Mouse (Mus musculus): Measurements from ENCODE around the gene Ung. TPM values are rescaled to one million over a fixed set of nuclear protein-coding genes. Genes with fewer than 3 reads are reported as not detected.

The Ung gene
- total RNA-seq (2021), result 6.7 and 15.0 TPM in 2 replicates
- long read RNA-seq, transcript Ung-202 (6 exons, 2,136 nt), result major isoform, 5 of 6 reads
- long read RNA-seq, partial matches to known transcripts, result 0 of 6 reads
- long read RNA-seq, other reads (novel, unspliced or antisense), result 0 of 6 reads

- peak; percentile 47 for DNase-seq
These were observed at the start of gene Ung for GRCm38 (mm10) chr5:114130211-114130605. Gene Ung, plus strand, starts transcription at chr5:114130386.

- no peak for DNase-seq
These were observed 44.7 kb upstream of the Ung start for GRCm38 (mm10) chr5:114085501-114085900.

GRCm38 (mm10) chr5:114087875-114088480 is 42.2 kb upstream of the Ung start:
- no peak for DNase-seq

- no peak for DNase-seq
These were observed 39.7 kb upstream of the Ung start for GRCm38 (mm10) chr5:114090421-114091013.

- DNase-seq, result peak; percentile 86
These were observed 39.0 kb upstream of the Ung start, which contains the start of gene Svop for GRCm38 (mm10) chr5:114091057-114091807. Gene Svop, minus strand, starts transcription at chr5:114091570.

- peak; percentile 90 for DNase-seq
These were observed 30.3 kb upstream of the Ung start for GRCm38 (mm10) chr5:114099709-114100389.

- DNase-seq, result no peak
These were observed 29.6 kb upstream of the Ung start for GRCm38 (mm10) chr5:114100390-114101099.

- DNase-seq, result no peak
These were observed 28.3 kb upstream of the Ung start for GRCm38 (mm10) chr5:114101873-114102272.

GRCm38 (mm10) chr5:114102807-114103206 is 27.4 kb upstream of the Ung start:
- DNase-seq, result no peak

- DNase-seq, result peak; percentile 34
These were observed 23.7 kb upstream of the Ung start for GRCm38 (mm10) chr5:114106391-114106935.

GRCm38 (mm10) chr5:114113334-114113733 is 16.9 kb upstream of the Ung start:
- DNase-seq, result no peak

- DNase-seq, result no peak
These were observed 15.2 kb upstream of the Ung start for GRCm38 (mm10) chr5:114115030-114115429.

- no peak for DNase-seq
These were observed 13.6 kb upstream of the Ung start for GRCm38 (mm10) chr5:114116586-114116985.

GRCm38 (mm10) chr5:114119806-114120205 is 10.4 kb upstream of the Ung start:
- DNase-seq, result no peak

GRCm38 (mm10) chr5:114126008-114126407 is 4.2 kb upstream of the Ung start:
- no peak for DNase-seq

GRCm38 (mm10) chr5:114126499-114127244 is 3.5 kb upstream of the Ung start:
- DNase-seq, result no peak

GRCm38 (mm10) chr5:114127374-114128349 is 2.5 kb upstream of the Ung start, which contains the start of gene Alkbh2:
Gene Alkbh2, minus strand, starts transcription at chr5:114128218.
- DNase-seq, result peak; percentile 90

GRCm38 (mm10) chr5:114129550-114130210 is 506 bp upstream of the Ung start:
- no peak for DNase-seq
